Mouse (Mus musculus) liver, postnatal 0 days (tissue): ENCODE measurements around the gene Cd82.

Experiments used
- CTCF ChIP-seq: sonication (generic); IDR thresholded peaks from 2 replicates; pipeline ENCODE4 v1.5.1; 2016; ENCODE audit warnings: antibody characterized with exemption, low read depth
- EP300 ChIP-seq: IDR thresholded peaks from 2 replicates; pipeline ENCODE4 v1.6.1; 2016; ENCODE audit warnings: antibody characterized with exemption, low read depth, mild to moderate bottlenecking

- TF ChIP-seq CTCF (no peak), EP300 (no peak)
These were observed 50.8 kb downstream of the Cd82 start for GRCm38 (mm10) chr2:93412101-93412500.
